Mouse (Mus musculus) midbrain, postnatal 0 days (tissue): Measurements from ENCODE around the gene Egfem1. TPM values are rescaled to one million over a fixed set of nuclear protein-coding genes. Genes with fewer than 3 reads are reported as not detected.

Source experiments
- ATAC-seq: fragments of 200-750 bp; cut with Nextera tagmentation; 2 replicates; pipeline ENCODE4 v1.8.0; 2017; ENCODE audit warnings: moderate number of reproducible peaks, mild to moderate bottlenecking, moderate TSS enrichment, moderate library complexity; ENCODE audit not compliant: low FRiP score
- DNase-seq: peaks from one replicate; pipeline ENCODE4 v3.0.0-alpha.2; 2015; ENCODE audit warnings: low spot score
- H3K27ac ChIP-seq: fragments of 300-500 bp; sonication (generic); 2 replicates; pipeline ENCODE4 v1.5.1; 2014; ENCODE audit warnings: low read depth, mild to moderate bottlenecking, low read length, mixed read lengths
- H3K27me3 ChIP-seq: fragments of 300-500 bp; sonication (generic); 2 replicates; pipeline ENCODE4 v1.6.1; 2014; ENCODE audit warnings: low read length, control low read depth, mixed read lengths; ENCODE audit not compliant: insufficient read depth
- H3K36me3 ChIP-seq: fragments of 300-500 bp; sonication (generic); 2 replicates; pipeline ENCODE4 v1.6.1; 2014; ENCODE audit warnings: low read length, control low read depth, mixed read lengths; ENCODE audit not compliant: insufficient read depth
- H3K4me1 ChIP-seq: fragments of 300-500 bp; sonication (generic); 2 replicates; pipeline ENCODE4 v1.6.1; 2014; ENCODE audit warnings: mild to moderate bottlenecking, control low read depth, antibody characterized with exemption, low read length, mixed read lengths; ENCODE audit not compliant: insufficient read depth
- H3K4me2 ChIP-seq: fragments of 300-500 bp; sonication (generic); 2 replicates; pipeline ENCODE4 v1.6.1; 2014; ENCODE audit warnings: low read depth, mild to moderate bottlenecking, low read length, mixed read lengths; ENCODE audit not compliant: poor library complexity, severe bottlenecking
- H3K4me3 ChIP-seq: fragments of 300-500 bp; sonication (generic); 2 replicates; pipeline ENCODE4 v1.5.1; 2014; ENCODE audit warnings: low read depth, mild to moderate bottlenecking, low read length, moderate library complexity
- H3K9ac ChIP-seq: fragments of 300-500 bp; sonication (generic); replicated peaks from 2 replicates; pipeline ENCODE4 v1.6.1; 2014; ENCODE audit warnings: mild to moderate bottlenecking, low read length, moderate library complexity, mixed read lengths; ENCODE audit not compliant: poor library complexity, severe bottlenecking
- H3K9me3 ChIP-seq: fragments of 300-500 bp; sonication (generic); 2 replicates; pipeline ENCODE4 v1.6.1; 2016; ENCODE audit warnings: low read length, control low read depth
- CTCF ChIP-seq: IDR thresholded peaks from 2 replicates; pipeline ENCODE4 v1.5.1; 2016; ENCODE audit warnings: antibody characterized with exemption, mild to moderate bottlenecking
- WGBS: fragments of 180-500 bp; shearing (Covaris S2); extraction: QIAGEN DNeasy Blood & Tissue Kit; methylation state at CpG from one replicate; pipeline ENCODE4 v1.1.7; 2014; 5-methylcytosine and 5-hydroxymethylcytosine counted together
- polyA plus RNA-seq: library from polyadenylated mRNA; unstranded; fragments of >200 nt; fragmentation: Nextera tagmentation; extraction: Ambion mirVana; gene quantifications from 2 replicates; pipeline ENCODE4 v1.2.1, GENCODE M21; 2015
- total RNA-seq: library from RNA; depleted of rRNA; stranded (reverse); fragments of >200 nt; gene quantifications from 2 replicates; pipeline ENCODE4 v1.2.3, GENCODE M21; 2014

The Egfem1 gene
- total and polyA plus RNA-seq, 2 experiments from 2014 or later: 5.2 to 12.5 TPM

DNA sequence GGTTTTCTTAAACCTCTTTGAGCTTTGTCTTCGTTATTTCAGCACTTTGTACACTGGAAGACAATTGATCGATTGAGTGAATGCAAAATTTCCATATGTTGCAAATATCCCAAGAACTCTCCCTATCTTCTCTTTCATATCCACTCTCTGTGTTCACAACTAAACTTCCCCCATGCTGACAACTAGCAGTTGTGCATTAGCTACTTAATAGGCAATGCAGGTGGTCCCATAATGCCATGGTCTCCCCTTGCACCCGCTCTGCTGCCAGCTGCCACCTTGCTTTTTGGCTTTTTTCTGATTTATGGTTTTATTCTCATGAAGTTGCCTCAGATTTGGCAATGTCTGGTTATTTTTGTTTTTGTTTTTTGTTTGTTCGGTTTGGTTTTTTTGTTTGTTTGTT is 209.8 kb downstream of the Egfem1 start:
- no peaks in the 10 kb centered on the region for H3K9me3 ChIP-seq
- H3K9ac ChIP-seq: no peak overlapping the region
- H3K4me2 ChIP-seq: no peak overlapping the region
- no peaks in the 10 kb centered on the region for H3K27me3 ChIP-seq
- no peak overlapping the region for H3K4me3 ChIP-seq
- WGBS: 61% methylated on average over 4 of the region's 4 CpGs
- H3K4me1 ChIP-seq: no peaks in the 10 kb centered on the region
- no peak for ATAC-seq
- DNase-seq: no peak
- H3K27ac ChIP-seq: no peak overlapping the region
- H3K36me3 ChIP-seq: no peaks in the 10 kb centered on the region
- TF ChIP-seq CTCF: no peak

DNA sequence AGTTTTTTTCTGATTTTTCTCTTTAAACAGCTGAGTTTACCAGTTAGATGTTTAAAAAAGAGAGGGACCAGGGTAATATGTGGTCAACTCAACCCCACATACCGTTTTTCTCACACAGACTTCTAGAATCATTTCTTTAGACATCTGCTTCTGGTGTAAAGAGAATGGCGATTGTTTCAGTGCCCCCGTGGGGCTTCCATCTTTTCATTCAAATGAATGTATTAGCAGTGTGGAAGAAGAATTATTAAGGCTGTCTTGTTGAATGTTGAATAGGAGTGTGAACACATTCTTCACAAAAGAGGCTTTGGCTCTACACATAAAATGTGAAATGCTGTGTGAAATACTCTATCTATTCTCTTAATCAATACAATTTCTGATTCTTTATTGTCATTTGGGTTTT is 210.4 kb downstream of the Egfem1 start:
- WGBS: 19% methylated on average over 3 of the region's 3 CpGs
- H3K27ac ChIP-seq: no peak overlapping the region
- no peak overlapping the region for H3K9ac ChIP-seq
- H3K36me3 ChIP-seq: no peaks in the 10 kb centered on the region
- no peak overlapping the region for H3K4me3 ChIP-seq
- ATAC-seq (no peak), DNase-seq (no peak)
- TF ChIP-seq CTCF: no peak
- no peaks in the 10 kb centered on the region for H3K4me1 ChIP-seq
- no peak overlapping the region for H3K4me2 ChIP-seq
- H3K9me3 ChIP-seq: no peaks in the 10 kb centered on the region
- no peaks in the 10 kb centered on the region for H3K27me3 ChIP-seq

DNA sequence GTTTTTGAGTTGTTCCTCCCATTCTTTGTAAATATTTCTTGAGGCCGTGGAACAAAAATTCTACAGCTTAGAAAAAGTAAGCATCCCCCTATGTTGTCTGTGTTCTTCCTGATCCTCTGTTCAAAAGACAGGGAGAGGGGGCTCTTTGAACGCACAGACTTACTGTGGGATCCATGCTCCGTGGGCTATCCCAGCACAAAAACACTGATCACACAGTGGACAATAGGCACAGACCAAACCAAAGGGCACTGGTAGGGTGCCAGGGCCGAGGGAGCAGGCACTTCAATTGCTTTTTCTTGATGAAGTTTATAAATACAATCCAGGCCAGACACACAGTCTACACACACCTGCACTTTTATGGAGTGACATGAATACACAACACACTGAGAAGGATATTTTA is 211.4 kb downstream of the Egfem1 start:
- Histone ChIP-seq H3K9me3 (no peaks in the 10 kb centered on the region), H3K4me3 (no peak overlapping the region), H3K4me2 (no peak overlapping the region), H3K36me3 (no peaks in the 10 kb centered on the region), H3K4me1 (no peaks in the 10 kb centered on the region), H3K27ac (no peak overlapping the region), H3K27me3 (no peaks in the 10 kb centered on the region), H3K9ac (no peak overlapping the region)
- 28% methylated on average over 4 of the region's 4 CpGs for WGBS
- no peak for ATAC-seq
- no peak for TF ChIP-seq CTCF
- DNase-seq: no peak

DNA sequence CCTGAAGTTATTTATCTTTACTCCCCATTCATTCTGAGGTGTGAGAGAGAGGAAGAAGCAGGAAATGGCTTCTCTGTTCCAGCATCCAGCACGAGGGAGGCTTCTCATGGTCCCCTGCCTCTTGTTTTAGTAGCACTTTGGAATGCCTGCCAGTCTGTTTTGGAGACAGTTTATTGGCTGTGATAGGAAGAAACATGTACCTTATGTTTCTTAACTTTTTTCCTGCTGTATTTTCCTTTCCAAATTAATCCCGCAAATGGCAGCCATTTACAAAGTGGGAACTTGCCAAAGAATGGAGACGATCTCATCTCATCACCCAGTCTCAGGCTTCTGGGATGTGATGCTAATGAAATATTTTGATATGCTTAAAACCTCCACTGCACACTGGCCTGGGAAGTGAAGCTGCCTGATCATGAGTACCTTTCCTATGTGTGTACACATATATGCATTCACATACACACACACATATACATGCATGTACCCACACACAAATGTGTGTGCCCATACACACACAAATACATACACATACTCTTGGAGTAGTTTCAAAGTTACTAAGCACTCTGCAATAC is 260.5 kb downstream of the Egfem1 start:
- TF ChIP-seq CTCF: no peak
- Histone ChIP-seq H3K4me3 (no peak overlapping the region), H3K27me3 (no peaks in the 10 kb centered on the region), H3K36me3 (no peaks in the 10 kb centered on the region), H3K9me3 (no peaks in the 10 kb centered on the region), H3K4me1 (no peaks in the 10 kb centered on the region), H3K4me2 (no peak overlapping the region), H3K9ac (no peak overlapping the region), H3K27ac (no peak overlapping the region)
- 80% methylated on average over 3 of the region's 3 CpGs for WGBS
- DNase-seq (no peak), ATAC-seq (no peak)

DNA sequence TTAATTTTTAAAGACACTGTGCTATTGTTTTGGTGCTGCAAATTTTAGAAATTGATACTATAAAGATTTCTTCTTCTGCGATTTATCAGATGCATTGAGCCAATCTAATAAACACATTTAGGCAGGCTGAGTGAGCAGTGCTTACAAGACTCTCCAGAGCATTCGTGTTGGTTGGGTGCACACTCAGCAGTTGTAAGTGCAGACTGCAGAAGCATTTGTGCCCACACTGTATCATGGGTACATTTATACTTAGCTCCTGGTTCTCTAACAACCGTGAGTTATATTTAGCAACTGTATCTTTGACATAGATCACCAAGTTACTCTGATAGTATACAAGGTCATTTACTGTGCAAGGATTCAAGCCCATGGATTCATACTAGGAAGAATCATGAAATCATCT is 264.0 kb downstream of the Egfem1 start:
- ATAC-seq (no peak), DNase-seq (no peak)
- Histone ChIP-seq H3K27ac (no peak overlapping the region), H3K4me2 (no peak overlapping the region), H3K9me3 (no peaks in the 10 kb centered on the region), H3K4me1 (no peaks in the 10 kb centered on the region), H3K9ac (no peak overlapping the region), H3K36me3 (no peaks in the 10 kb centered on the region), H3K4me3 (no peak overlapping the region), H3K27me3 (no peaks in the 10 kb centered on the region)
- WGBS: 74% methylated on average over 3 of the region's 3 CpGs
- TF ChIP-seq CTCF: no peak

DNA sequence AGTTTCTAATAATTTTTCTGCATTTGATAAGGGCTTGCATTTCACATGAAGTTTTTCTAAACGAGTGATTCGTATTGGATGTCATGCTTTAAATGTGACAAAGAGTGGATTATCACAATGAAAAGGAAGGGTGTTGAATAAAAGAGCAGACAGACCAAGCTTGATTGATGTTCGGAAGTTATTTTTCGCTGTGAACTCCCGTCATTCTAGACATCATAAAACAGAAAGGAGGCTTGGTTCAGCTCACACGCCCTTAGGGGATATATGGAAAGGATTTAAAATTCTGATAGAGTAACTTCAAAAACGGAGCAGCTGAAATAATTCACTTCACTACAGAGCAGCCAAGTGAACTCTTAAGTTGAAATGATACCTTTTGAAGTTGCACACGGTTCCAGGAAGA is 285.1 kb downstream of the Egfem1 start:
- no peak for DNase-seq
- no peak overlapping the region for H3K4me2 ChIP-seq
- H3K27ac ChIP-seq: no peak overlapping the region
- no peaks in the 10 kb centered on the region for H3K27me3 ChIP-seq
- no peak overlapping the region for H3K4me3 ChIP-seq
- no peak for TF ChIP-seq CTCF
- H3K9ac ChIP-seq: no peak overlapping the region
- H3K36me3 ChIP-seq: no peaks in the 10 kb centered on the region
- WGBS: 18% methylated on average over 8 of the region's 8 CpGs
- no peaks in the 10 kb centered on the region for H3K4me1 ChIP-seq
- ATAC-seq: no peak
- no peaks in the 10 kb centered on the region for H3K9me3 ChIP-seq
